In genomic region chr6:52309766-52310165, GRCm38 (mm10) we compare ENCODE assay signal across 25 mouse cellular contexts. TPM values are rescaled to one million over a fixed set of nuclear protein-coding genes. Genes with fewer than 3 reads are reported as not detected.
A peak's percentile ranks its signal among the peaks of the same experiment; 100 is the strongest.
DNase-seq lines count a peak whose midpoint lies in the region; ATAC-seq and TF ChIP-seq lines count a peak whose summit lies in the region.
"Had no signal": no experiment of that assay in that cellular context is flagged by ENCODE, and none has a peak within 500 bp of the region (broad histone marks: within the 10 kb centered on the region; RNA-seq: fewer than 3 reads in every experiment).

No protein-coding gene starts in this region.

- no peaks in the 10 kb centered on the region for H3K9me3 ChIP-seq in forebrain, embryonic 10.5 days
- no peaks in the 10 kb centered on the region for H3K9me3 ChIP-seq in forebrain, embryonic 15.5 days
- no peaks in the 10 kb centered on the region for H3K9me3 ChIP-seq in liver, embryonic 11.5 days (ENCODE audit: control insufficient read depth, low read length)
- no peaks in the 10 kb centered on the region for H3K9me3 ChIP-seq in hindbrain, embryonic 13.5 days
- no peaks in the 10 kb centered on the region for H3K9me3 ChIP-seq in limb, embryonic 13.5 days
- H3K9me3 ChIP-seq in intestine, embryonic 16.5 days (ENCODE audit: control insufficient read depth, low read length), result no peaks in the 10 kb centered on the region
- H3K9me3 ChIP-seq: heart, embryonic 13.5 days; liver, embryonic 13.5 days; lung, embryonic 15.5 days had no signal

- no peak for TF ChIP-seq POLR2A in liver, adult 2 months (IDR thresholded peaks at IDR 0.05; ENCODE audit: extremely low read depth, insufficient read depth, low read length)

- TF ChIP-seq CTCF in liver, adult 2 months (IDR thresholded peaks at IDR 0.05; ENCODE audit: low read depth, low read length), result no peak

- H3K27me3 ChIP-seq in forebrain, embryonic 10.5 days (ENCODE audit: poor library complexity, severe bottlenecking), result peaks cover 100% of the 10 kb centered on the region
- peaks cover 96% of the 10 kb centered on the region for H3K27me3 ChIP-seq in forebrain, embryonic 15.5 days
- H3K27me3 ChIP-seq in liver, adult 2 months (ENCODE audit: control insufficient read depth, insufficient read depth, low read length), result peaks cover 48% of the 10 kb centered on the region
- peaks cover 96% of the 10 kb centered on the region for H3K27me3 ChIP-seq in liver, embryonic 11.5 days (replicated peaks; ENCODE audit: control insufficient read depth, insufficient read depth, low read length)
- peaks cover 95% of the 10 kb centered on the region for H3K27me3 ChIP-seq in hindbrain, embryonic 13.5 days
- peaks cover 95% of the 10 kb centered on the region for H3K27me3 ChIP-seq in limb, embryonic 13.5 days
- H3K27me3 ChIP-seq in intestine, embryonic 16.5 days (replicated peaks; ENCODE audit: control insufficient read depth, insufficient read depth, low read length), result peaks cover 84% of the 10 kb centered on the region

- no peak overlapping the region for H3K4me2 ChIP-seq in forebrain, embryonic 15.5 days (replicated peaks)
- no peak overlapping the region for H3K4me2 ChIP-seq in liver, embryonic 11.5 days
- H3K4me2 ChIP-seq in hindbrain, embryonic 13.5 days, result peak overlapping the region; percentile 38
- H3K4me2 ChIP-seq in limb, embryonic 13.5 days (replicated peaks), result peak overlapping the region; percentile 72
- H3K4me2 ChIP-seq in intestine, embryonic 16.5 days (ENCODE audit: low read depth, low read length), result no peak overlapping the region
- H3K4me2 ChIP-seq: liver, embryonic 13.5 days had no signal

- H3K36me3 ChIP-seq in forebrain, embryonic 10.5 days (replicated peaks), result no peaks in the 10 kb centered on the region
- no peaks in the 10 kb centered on the region for H3K36me3 ChIP-seq in forebrain, embryonic 15.5 days
- no peaks in the 10 kb centered on the region for H3K36me3 ChIP-seq in liver, adult 2 months (ENCODE audit: control insufficient read depth, insufficient read depth, low read length)
- no peaks in the 10 kb centered on the region for H3K36me3 ChIP-seq in liver, embryonic 11.5 days (ENCODE audit: control insufficient read depth, insufficient read depth, low read length)
- no peaks in the 10 kb centered on the region for H3K36me3 ChIP-seq in hindbrain, embryonic 13.5 days
- no peaks in the 10 kb centered on the region for H3K36me3 ChIP-seq in limb, embryonic 13.5 days
- no peaks in the 10 kb centered on the region for H3K36me3 ChIP-seq in intestine, embryonic 16.5 days (ENCODE audit: control insufficient read depth, insufficient read depth, low read length)
- H3K36me3 ChIP-seq: heart, embryonic 13.5 days; liver, embryonic 13.5 days; lung, embryonic 15.5 days had no signal

- H3K9ac ChIP-seq in forebrain, embryonic 15.5 days (replicated peaks), result no peak overlapping the region
- no peak overlapping the region for H3K9ac ChIP-seq in liver, adult 2 months (ENCODE audit: low read depth, low read length)
- H3K9ac ChIP-seq in liver, embryonic 11.5 days (ENCODE audit: low read depth, low read length), result no peak overlapping the region
- peak overlapping the region; percentile 21; the same call in 1 of the 2 replicates for H3K9ac ChIP-seq in hindbrain, embryonic 13.5 days
- no peak overlapping the region for H3K9ac ChIP-seq in limb, embryonic 13.5 days
- H3K9ac ChIP-seq in intestine, embryonic 16.5 days (ENCODE audit: low read depth, low read length), result no peak overlapping the region
- H3K9ac ChIP-seq: heart, embryonic 13.5 days; liver, embryonic 13.5 days; lung, embryonic 15.5 days had no signal

- H3K4me1 ChIP-seq in forebrain, embryonic 10.5 days, result peaks cover 43% of the 10 kb centered on the region
- peaks cover 18% of the 10 kb centered on the region for H3K4me1 ChIP-seq in forebrain, embryonic 15.5 days
- H3K4me1 ChIP-seq in liver, adult 2 months (ENCODE audit: control insufficient read depth, insufficient read depth, low read length), result peaks cover 6% of the 10 kb centered on the region; the same call in 1 of the 2 replicates
- H3K4me1 ChIP-seq in liver, embryonic 11.5 days (replicated peaks; ENCODE audit: control insufficient read depth, insufficient read depth, low read length), result no peaks in the 10 kb centered on the region
- H3K4me1 ChIP-seq in hindbrain, embryonic 13.5 days (replicated peaks), result peaks cover 16% of the 10 kb centered on the region
- H3K4me1 ChIP-seq in limb, embryonic 13.5 days, result peaks cover 44% of the 10 kb centered on the region
- peaks cover 17% of the 10 kb centered on the region for H3K4me1 ChIP-seq in intestine, embryonic 16.5 days (ENCODE audit: control insufficient read depth, insufficient read depth, low read length)

- H3K4me3 ChIP-seq in forebrain, embryonic 10.5 days, result no peak overlapping the region
- no peak overlapping the region for H3K4me3 ChIP-seq in forebrain, embryonic 15.5 days
- no peak overlapping the region for H3K4me3 ChIP-seq in liver, adult 2 months (ENCODE audit: insufficient read depth, low read depth, low read length)
- no peak overlapping the region for H3K4me3 ChIP-seq in liver, embryonic 11.5 days (ENCODE audit: low read depth, low read length)
- peak overlapping the region; percentile 23 for H3K4me3 ChIP-seq in hindbrain, embryonic 13.5 days
- peak overlapping the region; percentile 34; the same call in 1 of the 2 replicates for H3K4me3 ChIP-seq in limb, embryonic 13.5 days
- H3K4me3 ChIP-seq in intestine, embryonic 16.5 days (ENCODE audit: low read length), result no peak overlapping the region
- H3K4me3 ChIP-seq: erythroblast, embryonic 14.5 days; liver, embryonic 13.5 days; lung, embryonic 15.5 days had no signal

- ATAC-seq in forebrain, embryonic 15.5 days (replicated peaks), result no peak
- no peak for ATAC-seq in liver, embryonic 11.5 days (replicated peaks; ENCODE audit: low FRiP score)
- no peak for ATAC-seq in hindbrain, embryonic 13.5 days (ENCODE audit: low FRiP score)
- no peak for ATAC-seq in limb, embryonic 13.5 days (ENCODE audit: low FRiP score, low read depth)
- no peak for ATAC-seq in intestine, embryonic 16.5 days
- ATAC-seq: forebrain, embryonic 16.5 days; midbrain, embryonic 16.5 days had no signal

- DNase-seq in forebrain, embryonic 10.5 days (ENCODE audit: extremely low spot score, low spot score), result peak; percentile 46
- DNase-seq in liver, adult 2 months (ENCODE audit: extremely low read depth, low read depth, low spot score), result peak; percentile 12
- DNase-seq in liver, embryonic 11.5 days (ENCODE audit: low spot score), result no peak
- no peak for DNase-seq in right cerebral cortex, postnatal 36 days (ENCODE audit: low spot score in 2 of 2)
- DNase-seq: cerebellum, adult 9-11 months; heart, postnatal 36 days; liver, embryonic 13.5 days; thymus, postnatal 4 days had no signal

- WGBS in forebrain, embryonic 10.5 days, result 3% methylated on average over 10 of the region's 10 CpGs
- 7% methylated on average over 10 of the region's 10 CpGs for WGBS in forebrain, embryonic 15.5 days
- WGBS in liver, adult 2 months, result 25% methylated on average over 10 of the region's 10 CpGs
- WGBS in liver, embryonic 11.5 days, result 34% methylated on average over 10 of the region's 10 CpGs
- 14% methylated on average over 10 of the region's 10 CpGs for WGBS in hindbrain, embryonic 13.5 days
- WGBS in limb, embryonic 13.5 days, result 43% methylated on average over 10 of the region's 10 CpGs
- 46% methylated on average over 10 of the region's 10 CpGs for WGBS in intestine, embryonic 16.5 days

- H3K27ac ChIP-seq in forebrain, embryonic 10.5 days, result no peak overlapping the region
- no peak overlapping the region for H3K27ac ChIP-seq in forebrain, embryonic 15.5 days (replicated peaks)
- no peak overlapping the region for H3K27ac ChIP-seq in liver, adult 2 months (replicated peaks; ENCODE audit: insufficient read depth, low read depth, low read length)
- H3K27ac ChIP-seq in liver, embryonic 11.5 days (ENCODE audit: low read depth, low read length), result no peak overlapping the region
- no peak overlapping the region for H3K27ac ChIP-seq in hindbrain, embryonic 13.5 days
- no peak overlapping the region for H3K27ac ChIP-seq in limb, embryonic 13.5 days
- no peak overlapping the region for H3K27ac ChIP-seq in intestine, embryonic 16.5 days (ENCODE audit: low read length)
- H3K27ac ChIP-seq: heart, embryonic 13.5 days; kidney, postnatal 0 days; liver, embryonic 13.5 days; lung, embryonic 15.5 days had no signal

- no peaks in the 10 kb centered on the region for H3K79me2 ChIP-seq in liver, adult 2 months (ENCODE audit: control insufficient read depth, insufficient read depth, low read length)

RNA-seq across cellular contexts. Expression of gene Evx1, which starts 3.5 kb away (rescaled TPM):
- not detected in 2 replicates for polyA plus RNA-seq in forebrain, embryonic 10.5 days (2016; fragmentation: Nextera tagmentation; extraction: Ambion mirVana)
- polyA plus RNA-seq in forebrain, embryonic 15.5 days (2015; fragmentation: Nextera tagmentation; extraction: Ambion mirVana), result not detected in 2 replicates
- not detected in 2 replicates for total RNA-seq in liver, adult 2 months (2014; rRNA removed)
- not detected in 2 replicates for polyA plus RNA-seq in liver, adult 2 months (2012; rRNA removed)
- 0.12 TPM in 1 of 2 replicates, not detected in the other for polyA plus RNA-seq in liver, embryonic 11.5 days (2014; fragmentation: Nextera tagmentation; extraction: Ambion mirVana)
- 3.5 and 3.7 TPM in 2 replicates for polyA plus RNA-seq in hindbrain, embryonic 13.5 days (2015; fragmentation: Nextera tagmentation; extraction: Ambion mirVana)
- polyA plus RNA-seq in limb, embryonic 13.5 days (2015; fragmentation: Nextera tagmentation; extraction: Ambion mirVana), result 0.89 and 1.4 TPM in 2 replicates
- polyA plus RNA-seq in intestine, embryonic 16.5 days (2015; fragmentation: Nextera tagmentation; extraction: Ambion mirVana), result not detected in 2 replicates
- total RNA-seq: gastrocnemius, adult 18-20 months; heart, postnatal 36 days; layer of hippocampus, postnatal 10 days; left cerebral cortex, postnatal 10 days; megakaryocyte progenitor cell, adult 5-6 weeks; MEL had no signal
- polyA plus RNA-seq: erythroblast, embryonic 14.5 days; forebrain, embryonic 16.5 days; heart, embryonic 13.5 days; kidney, postnatal 0 days; liver, embryonic 13.5 days; small intestine, adult 2 months had no signal

RNA-seq across cellular contexts. Expression of gene Hoxa13, which starts 49.1 kb away (rescaled TPM):
- polyA plus RNA-seq in forebrain, embryonic 10.5 days (2016; fragmentation: Nextera tagmentation; extraction: Ambion mirVana), result not detected in 2 replicates
- polyA plus RNA-seq in forebrain, embryonic 15.5 days (2015; fragmentation: Nextera tagmentation; extraction: Ambion mirVana), result not detected in 2 replicates
- not detected in 2 replicates for total RNA-seq in liver, adult 2 months (2014; rRNA removed)
- polyA plus RNA-seq in liver, adult 2 months (2012; rRNA removed), result not detected in 2 replicates
- polyA plus RNA-seq in liver, embryonic 11.5 days (2014; fragmentation: Nextera tagmentation; extraction: Ambion mirVana), result 0.15 and 0.30 TPM in 2 replicates
- not detected in 2 replicates for polyA plus RNA-seq in hindbrain, embryonic 13.5 days (2015; fragmentation: Nextera tagmentation; extraction: Ambion mirVana)
- polyA plus RNA-seq in limb, embryonic 13.5 days (2015; fragmentation: Nextera tagmentation; extraction: Ambion mirVana), result 24.5 and 27.7 TPM in 2 replicates
- polyA plus RNA-seq in intestine, embryonic 16.5 days (2015; fragmentation: Nextera tagmentation; extraction: Ambion mirVana), result 0.24 and 0.45 TPM in 2 replicates
- total RNA-seq: heart, postnatal 36 days; layer of hippocampus, postnatal 10 days; left cerebral cortex, postnatal 10 days; megakaryocyte progenitor cell, adult 5-6 weeks; MEL had no signal
- polyA plus RNA-seq: erythroblast, embryonic 14.5 days; forebrain, embryonic 16.5 days; heart, embryonic 13.5 days; kidney, postnatal 0 days; liver, embryonic 13.5 days; lung, embryonic 15.5 days; midbrain, embryonic 16.5 days; neural tube, embryonic 14.5 days; small intestine, adult 2 months had no signal

Comparison
In these comparisons a context has a peak if more than half of its experiments do, and no peak if none do; other contexts are left out.
1. DNase-seq: peak in forebrain, embryonic 10.5 days (single experiment) and liver, adult 2 months (single experiment); none in liver, embryonic 11.5 days (single experiment) and right cerebral cortex, postnatal 36 days (0 of 2).
2. H3K4me3 ChIP-seq: peak in hindbrain, embryonic 13.5 days (single experiment) and limb, embryonic 13.5 days (single experiment); none in forebrain, embryonic 10.5 days (single experiment), forebrain, embryonic 15.5 days (single experiment), liver, adult 2 months (single experiment), liver, embryonic 11.5 days (single experiment) and intestine, embryonic 16.5 days (single experiment).
3. H3K4me2 ChIP-seq: peak in hindbrain, embryonic 13.5 days (single experiment) and limb, embryonic 13.5 days (single experiment); none in forebrain, embryonic 15.5 days (single experiment), liver, embryonic 11.5 days (single experiment) and intestine, embryonic 16.5 days (single experiment).
4. RNA of gene Hoxa13, which starts 49.1 kb away (polyA plus RNA-seq): 24.5 to 27.7 TPM in limb, embryonic 13.5 days; 0.24 to 0.45 TPM in intestine, embryonic 16.5 days, 0.15 to 0.30 TPM in liver, embryonic 11.5 days, not detected in forebrain, embryonic 10.5 days, not detected in forebrain, embryonic 15.5 days, not detected in liver, adult 2 months and not detected in hindbrain, embryonic 13.5 days; every median in the first group is over 10 times any median in the second.